Mouse (Mus musculus) embryonic facial prominence, embryonic 12.5 days (tissue): ENCODE measurements around the gene Smurf2. TPM values are rescaled to one million over a fixed set of nuclear protein-coding genes. Genes with fewer than 3 reads are reported as not detected.

ENCODE experiments used
- microRNA-seq: library from miRNA; unstranded; fragments of <30 nt; microRNA quantifications from one replicate; pipeline ENCODE4, GENCODE M21; 2017
- polyA plus RNA-seq: library from polyadenylated mRNA; unstranded; fragments of >200 nt; fragmentation: Nextera tagmentation; extraction: Ambion mirVana; gene quantifications from 2 replicates; pipeline ENCODE4 v1.2.1, GENCODE M21; 2016

The Smurf2 gene
- polyA plus RNA-seq, 1 experiment from 2014 or later, result 16.5 TPM

Small RNA genes lying within 50 kb of the gene (microRNA-seq; reads per million reads assigned to microRNA genes)
- gene Gm25994 (not detected), gene Gm27322 (0.54 reads per million), gene Mir3064 (11.2 reads per million, percentile 27 among the genes with 10 or more reads in this experiment)

Other genes starting within 250 kb of the Smurf2 start
- gene Pecam1, start 170.1 kb downstream of the Smurf2 start, polyA plus RNA-seq, result 28.9 and 30.5 TPM in 2 replicates
- gene Milr1, start 169.5 kb downstream of the Smurf2 start, polyA plus RNA-seq, result 1.4 TPM in 2 replicates
- 14.3 and 15.2 TPM in 2 replicates for gene Polg2, start 141.2 kb downstream of the Smurf2 start, polyA plus RNA-seq
- gene Ddx5, start 131.5 kb downstream of the Smurf2 start, polyA plus RNA-seq, result 390 and 406 TPM in 2 replicates
- gene Cep95, start 131.5 kb downstream of the Smurf2 start, polyA plus RNA-seq, result 28.1 and 30.2 TPM in 2 replicates
- 417 and 444 TPM in 2 replicates for gene Kpna2, start 78.8 kb upstream of the Smurf2 start, polyA plus RNA-seq
- gene 1810010H24Rik, start 105.0 kb upstream of the Smurf2 start, polyA plus RNA-seq, result 1.6 and 2.3 TPM in 2 replicates
- 39.4 and 41.4 TPM in 2 replicates for gene Bptf, start 211.4 kb upstream of the Smurf2 start, polyA plus RNA-seq